Mouse (Mus musculus): ENCODE measurements around the gene Dnah7b.
"Not testable (repeated sequence)": the region's sequence is repeated elsewhere in the genome, so short reads cannot be mapped to it uniquely, and the experiment has no call there.

DNA sequence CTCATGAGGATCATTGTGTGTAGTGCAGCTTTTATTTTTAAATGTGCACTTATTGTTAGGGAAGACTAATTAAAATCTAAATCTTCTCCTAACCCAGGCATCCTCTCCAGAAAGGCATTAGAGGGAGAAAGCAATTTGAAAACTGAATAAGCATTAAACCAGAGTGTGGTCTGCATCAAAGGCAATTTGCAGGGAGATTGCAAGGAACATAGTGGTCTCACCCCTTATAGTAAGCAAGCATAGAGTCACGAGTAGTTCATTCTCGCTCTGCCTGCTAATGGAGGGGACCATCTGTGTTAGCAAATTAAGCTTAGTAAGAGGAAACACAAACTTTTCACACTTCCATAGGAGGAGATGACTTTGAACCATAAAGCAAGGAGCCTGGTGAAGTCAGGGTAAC, 228.3 kb downstream of the Dnah7b start:
- TF ChIP-seq CTCF (IDR thresholded peaks at IDR 0.05; ENCODE audit: control insufficient read depth, insufficient read depth, insufficient replicate concordance, low read depth, low read length); POLR2A (IDR thresholded peaks at IDR 0.05; ENCODE audit: control insufficient read depth, low read depth, low read length): not testable (repeated sequence)
